Mouse (Mus musculus) olfactory bulb, adult 2 months (tissue): ENCODE measurements around the gene Ak5.

Experiments
- CTCF ChIP-seq: fragments of 200-500 bp; IDR thresholded peaks from 2 replicates; pipeline ENCODE4 v1.5.1; 2012; ENCODE audit warnings: low read depth, mild to moderate bottlenecking, low read length, moderate library complexity; ENCODE audit not compliant: insufficient read depth
- POLR2A ChIP-seq: fragments of 200-500 bp; IDR thresholded peaks from 2 replicates; pipeline ENCODE4 v1.6.1; 2012; ENCODE audit warnings: mild to moderate bottlenecking, low read depth, low read length, moderate library complexity; ENCODE audit not compliant: insufficient read depth

- no peak for TF ChIP-seq CTCF
- TF ChIP-seq POLR2A: no peak
Observed at GRCm38 (mm10) chr3:152482182-152482581, 186.0 kb downstream of the Ak5 start.
